Mouse (Mus musculus) lung, adult 2 months (tissue): ENCODE results near the gene Iqschfp. TPM values are rescaled to one million over a fixed set of nuclear protein-coding genes. Genes with fewer than 3 reads are reported as not detected.

ENCODE experiments used
- DNase-seq: peaks from one replicate; pipeline ENCODE4 v3.0.0; 2022
- H3K4me1 ChIP-seq: fragments of 200-500 bp; 2 replicates; pipeline ENCODE4 v1.6.1; 2011; ENCODE audit warnings: low read length; ENCODE audit not compliant: control insufficient read depth, insufficient read depth
- H3K4me3 ChIP-seq: fragments of 200-500 bp; replicated peaks from 2 replicates; pipeline ENCODE3; 2011; ENCODE audit warnings: low read depth, mild to moderate bottlenecking, control low read depth, low read length; ENCODE audit errors: extremely low read depth
- CTCF ChIP-seq: fragments of 200-500 bp; IDR thresholded peaks from 2 replicates; pipeline ENCODE4 v1.5.1; 2011; ENCODE audit warnings: mild to moderate bottlenecking, low read length, control low read depth; ENCODE audit not compliant: insufficient read depth
- POLR2A ChIP-seq: fragments of 200-500 bp; IDR thresholded peaks from 2 replicates; pipeline ENCODE4 v1.6.1; 2011; ENCODE audit warnings: low read depth, mild to moderate bottlenecking, control low read depth, low read length, borderline replicate concordance; ENCODE audit errors: extremely low read depth
- WGBS: fragments of 180-500 bp; shearing (Covaris S2); methylation state at CpG from one replicate; pipeline ENCODE4 v1.1.7; 2018; 5-methylcytosine and 5-hydroxymethylcytosine counted together
- polyA plus RNA-seq: library from polyadenylated mRNA; depleted of rRNA; stranded (reverse); fragments of >200 nt; gene quantifications from 2 replicates; pipeline ENCODE4 v1.2.3, GENCODE M21; 2012

Gene Iqschfp
- polyA plus RNA-seq, 1 experiment = not detected

- WGBS = 83% methylated on average over 10 of the region's 10 CpGs
- H3K4me1 ChIP-seq = peaks cover 8% of the 10 kb centered on the region
- TF ChIP-seq POLR2A (no peak), CTCF (no peak)
- no peak for DNase-seq
- no peak overlapping the region for H3K4me3 ChIP-seq
These were observed 695.7 kb downstream of the Iqschfp start for GRCm38 (mm10) chr3:68587567-68588245.

GRCm38 (mm10) chr3:68589220-68589840 is 697.3 kb downstream of the Iqschfp start:
- no peak overlapping the region for H3K4me3 ChIP-seq
- WGBS = 69% methylated on average over 9 of the region's 9 CpGs
- H3K4me1 ChIP-seq = peaks cover 7% of the 10 kb centered on the region
- TF ChIP-seq CTCF (no peak), POLR2A (no peak)
- no peak for DNase-seq

- no peak for DNase-seq
- TF ChIP-seq CTCF (no peak), POLR2A (no peak)
- peaks cover 9% of the 10 kb centered on the region for H3K4me1 ChIP-seq
- 74% methylated on average over 8 of the region's 8 CpGs for WGBS
- no peak overlapping the region for H3K4me3 ChIP-seq
These were observed 698.4 kb downstream of the Iqschfp start for GRCm38 (mm10) chr3:68590436-68590835.

GRCm38 (mm10) chr3:68592575-68592974 is 700.5 kb downstream of the Iqschfp start:
- Histone ChIP-seq H3K4me1 (peaks cover 10% of the 10 kb centered on the region), H3K4me3 (no peak overlapping the region)
- no peak for DNase-seq
- no peak for TF ChIP-seq CTCF
- no peak for TF ChIP-seq POLR2A
- WGBS = 83% methylated on average over 10 of the region's 10 CpGs

- TF ChIP-seq CTCF = no peak
- TF ChIP-seq POLR2A = no peak
- Histone ChIP-seq H3K4me1 (peaks cover 10% of the 10 kb centered on the region), H3K4me3 (no peak overlapping the region)
- WGBS = 62% methylated on average over 12 of the region's 12 CpGs
- DNase-seq = no peak
These were observed 701.2 kb downstream of the Iqschfp start for GRCm38 (mm10) chr3:68593073-68593867.

GRCm38 (mm10) chr3:68595316-68595925 is 703.4 kb downstream of the Iqschfp start:
- H3K4me3 ChIP-seq = no peak overlapping the region
- H3K4me1 ChIP-seq = peaks cover 8% of the 10 kb centered on the region
- WGBS = 36% methylated on average over 10 of the region's 10 CpGs

GRCm38 (mm10) chr3:68596938-68597337 is 704.9 kb downstream of the Iqschfp start:
- TF ChIP-seq POLR2A (no peak), CTCF (no peak)
- WGBS = 92% methylated on average over 4 of the region's 4 CpGs
- no peak overlapping the region for H3K4me3 ChIP-seq
- peaks cover 5% of the 10 kb centered on the region; the same call in 1 of the 2 replicates for H3K4me1 ChIP-seq
- no peak for DNase-seq

More at GRCm38 (mm10) chr3:68595316-68595925, 703.4 kb downstream of the Iqschfp start:
- no peak for DNase-seq
- no peak for TF ChIP-seq POLR2A
- TF ChIP-seq CTCF = no peak

GRCm38 (mm10) chr3:68602891-68603290 is 710.9 kb downstream of the Iqschfp start:
- WGBS = 62% methylated on average over 9 of the region's 9 CpGs
- no peak for DNase-seq

GRCm38 (mm10) chr3:68604467-68604866 is 712.4 kb downstream of the Iqschfp start:
- no peak for TF ChIP-seq CTCF
- no peak for TF ChIP-seq POLR2A
- Histone ChIP-seq H3K4me3 (no peak overlapping the region), H3K4me1 (no peaks in the 10 kb centered on the region; the same call in 1 of the 2 replicates)
- no peak for DNase-seq
- 83% methylated on average over 10 of the region's 10 CpGs for WGBS

More at GRCm38 (mm10) chr3:68602891-68603290, 710.9 kb downstream of the Iqschfp start:
- Histone ChIP-seq H3K4me1 (no peaks in the 10 kb centered on the region; the same call in 1 of the 2 replicates), H3K4me3 (no peak overlapping the region)
- TF ChIP-seq CTCF (no peak), POLR2A (no peak)
